11 mouse cellular contexts compared by ENCODE assay signal in the genomic region with DNA sequence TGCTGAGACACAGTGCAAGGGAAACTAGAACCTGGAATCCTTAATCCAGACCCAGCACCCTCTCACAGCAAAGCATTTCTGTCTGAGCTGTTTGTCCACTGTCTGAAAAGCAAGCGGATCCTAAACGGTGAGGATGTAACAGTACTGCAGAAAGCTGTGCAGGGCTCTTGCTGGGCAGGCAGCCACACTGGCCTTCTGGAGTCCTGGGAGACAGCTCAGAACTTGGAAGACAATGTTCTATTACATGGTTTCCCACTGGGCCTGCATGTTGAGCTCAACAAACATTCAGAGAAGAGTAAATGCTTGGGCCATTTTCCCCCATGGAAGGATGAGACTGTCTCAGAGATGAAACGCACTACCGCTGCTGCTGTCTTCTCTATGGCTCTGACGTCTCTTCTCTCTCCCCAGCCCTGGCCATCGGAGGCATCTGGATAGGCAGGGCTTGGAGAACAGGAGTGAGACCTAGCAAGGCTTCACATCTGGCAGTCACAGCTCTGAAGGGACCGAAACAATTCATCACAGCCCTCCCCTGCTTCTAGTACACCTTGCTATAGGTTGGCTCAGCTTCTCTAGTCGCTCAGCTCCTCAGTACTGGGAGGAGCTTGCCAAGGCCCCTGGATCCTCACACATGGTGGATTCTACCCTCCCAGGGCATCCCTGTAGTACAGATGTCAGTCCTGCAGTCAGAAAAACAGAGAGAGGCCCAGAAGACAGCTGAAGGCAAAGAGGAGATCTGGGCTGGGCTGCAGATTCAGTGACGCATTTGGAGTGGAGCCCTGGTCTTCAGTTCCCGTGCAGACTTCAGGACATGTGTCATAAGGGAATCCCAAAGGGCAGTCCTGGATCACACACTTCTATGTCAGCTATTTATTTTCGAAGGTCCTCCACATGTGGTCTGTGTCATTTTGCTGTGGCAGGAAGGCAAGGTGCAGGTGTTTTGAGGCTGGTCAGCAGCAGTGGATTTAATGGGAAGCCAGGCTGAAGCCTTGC.
DNase-seq lines count a peak whose midpoint lies in the region; ATAC-seq lines count a peak whose summit lies in the region.
"Had no signal": no experiment of that assay in that cellular context is flagged by ENCODE, and none has a peak within 500 bp of the region (broad histone marks: within the 10 kb centered on the region; RNA-seq: fewer than 3 reads in every experiment).

No protein-coding gene starts in this region.

- no peak for ATAC-seq in kidney, embryonic 16.5 days (ENCODE audit: low FRiP score, low TSS enrichment)
- ATAC-seq in forebrain, embryonic 11.5 days (replicated peaks; ENCODE audit: low FRiP score) = no peak
- no peak for ATAC-seq in neural tube, embryonic 15.5 days (ENCODE audit: low FRiP score)
- ATAC-seq: midbrain, embryonic 16.5 days had no signal

- WGBS in kidney, embryonic 16.5 days = 69% methylated on average over 11 of the region's 11 CpGs
- WGBS in forebrain, embryonic 11.5 days = 85% methylated on average over 11 of the region's 11 CpGs
- WGBS in neural tube, embryonic 15.5 days = 67% methylated on average over 11 of the region's 11 CpGs

- no peak overlapping the region for H3K27ac ChIP-seq in kidney, embryonic 16.5 days (ENCODE audit: low read length)
- no peak overlapping the region for H3K27ac ChIP-seq in forebrain, embryonic 11.5 days (ENCODE audit: low read depth, low read length)
- no peak overlapping the region for H3K27ac ChIP-seq in neural tube, embryonic 15.5 days (replicated peaks)

- intact Hi-C loops in heart, postnatal 10 days (cut with DNase I) = no loop called here
- intact Hi-C loops in left cerebral cortex, postnatal 14 days (cut with DNase I) = no loop called here

- H3K9ac ChIP-seq in kidney, embryonic 16.5 days (replicated peaks; ENCODE audit: low read length) = no peak overlapping the region
- no peak overlapping the region for H3K9ac ChIP-seq in forebrain, embryonic 11.5 days (ENCODE audit: low read length)
- no peak overlapping the region for H3K9ac ChIP-seq in neural tube, embryonic 15.5 days (replicated peaks)
- H3K9ac ChIP-seq: lung, embryonic 14.5 days had no signal

- H3K4me2 ChIP-seq in kidney, embryonic 16.5 days (replicated peaks; ENCODE audit: low read depth, low read length) = no peak overlapping the region
- no peak overlapping the region for H3K4me2 ChIP-seq in forebrain, embryonic 11.5 days (ENCODE audit: low read depth, low read length, severe bottlenecking)
- no peak overlapping the region for H3K4me2 ChIP-seq in neural tube, embryonic 15.5 days
- H3K4me2 ChIP-seq: lung, embryonic 14.5 days had no signal

- H3K27me3 ChIP-seq in kidney, embryonic 16.5 days (ENCODE audit: insufficient read depth, low read length) = no peaks in the 10 kb centered on the region
- no peaks in the 10 kb centered on the region for H3K27me3 ChIP-seq in forebrain, embryonic 11.5 days (ENCODE audit: control insufficient read depth, insufficient read depth, low read length)
- H3K27me3 ChIP-seq in neural tube, embryonic 15.5 days (replicated peaks) = no peaks in the 10 kb centered on the region

- no peaks in the 10 kb centered on the region for H3K36me3 ChIP-seq in kidney, embryonic 16.5 days (ENCODE audit: insufficient read depth, low read length)
- H3K36me3 ChIP-seq in forebrain, embryonic 11.5 days (ENCODE audit: control insufficient read depth, insufficient read depth, low read length) = no peaks in the 10 kb centered on the region
- H3K36me3 ChIP-seq in neural tube, embryonic 15.5 days = no peaks in the 10 kb centered on the region

- H3K9me3 ChIP-seq in kidney, embryonic 16.5 days (ENCODE audit: low read length) = peaks cover 3% of the 10 kb centered on the region; the same call in 1 of the 2 replicates
- no peaks in the 10 kb centered on the region for H3K9me3 ChIP-seq in forebrain, embryonic 11.5 days (ENCODE audit: control insufficient read depth, low read length)
- no peaks in the 10 kb centered on the region for H3K9me3 ChIP-seq in neural tube, embryonic 15.5 days (replicated peaks)

- DNase-seq in cerebellum, adult 9-10 months = peak; percentile 4
- no peak for DNase-seq in cerebellum, adult 11 months
- peak; percentile 50 to 51 for DNase-seq in cerebellum, postnatal 14 days
- peak; percentile 71 to 77 for DNase-seq in heart, postnatal 10 days
- DNase-seq in left cerebral cortex, postnatal 14 days (ENCODE audit: low spot score in 2 of 2) = peak; percentile 33 to 62
- DNase-seq in forebrain, embryonic 11.5 days (ENCODE audit: low spot score) = no peak
- DNase-seq: B cell, adult 2 months; lung, embryonic 14.5 days had no signal

- H3K4me1 ChIP-seq in kidney, embryonic 16.5 days (ENCODE audit: insufficient read depth, low read length) = 0 out of 2 replicates have a peak, but pooled peaks cover 6% of the 10 kb centered on the region
- no peaks in the 10 kb centered on the region for H3K4me1 ChIP-seq in forebrain, embryonic 11.5 days (replicated peaks; ENCODE audit: control insufficient read depth, insufficient read depth, low read length)
- peaks cover 15% of the 10 kb centered on the region for H3K4me1 ChIP-seq in neural tube, embryonic 15.5 days

- no peak overlapping the region for H3K4me3 ChIP-seq in kidney, embryonic 16.5 days (ENCODE audit: low read length)
- H3K4me3 ChIP-seq in forebrain, embryonic 11.5 days (ENCODE audit: low read depth, low read length) = no peak overlapping the region
- no peak overlapping the region for H3K4me3 ChIP-seq in neural tube, embryonic 15.5 days (replicated peaks)

Comparison
In these comparisons a context has a peak if more than half of its experiments do, and no peak if none do; other contexts are left out.
1. DNase-seq: peak in cerebellum, adult 9-10 months (single experiment), cerebellum, postnatal 14 days (2 of 2), heart, postnatal 10 days (2 of 2) and left cerebral cortex, postnatal 14 days (2 of 2); none in cerebellum, adult 11 months (single experiment) and forebrain, embryonic 11.5 days (single experiment).